Mouse (Mus musculus): ENCODE data around the gene Vsig10. TPM values are rescaled to one million over a fixed set of nuclear protein-coding genes. Genes with fewer than 3 reads are reported as not detected.

Vsig10 gene
- polyA plus RNA-seq, 1 experiment from 2014 or later = 14.2 TPM

- 0 out of 2 replicates have a peak, but pooled peaks cover 4% of the 10 kb centered on the region for H3K4me1 ChIP-seq
- H3K9me3 ChIP-seq (replicated peaks) = peaks cover 7% of the 10 kb centered on the region; the same call in 1 of the 2 replicates
- H3K27ac ChIP-seq = no peak overlapping the region
- H3K27me3 ChIP-seq = no peaks in the 10 kb centered on the region
- H3K4me3 ChIP-seq (replicated peaks) = no peak overlapping the region
- H3K4me2 ChIP-seq = no peak overlapping the region
- H3K9ac ChIP-seq = no peak overlapping the region
- WGBS = 79% methylated on average over 6 of the region's 6 CpGs
- no peaks in the 10 kb centered on the region for H3K36me3 ChIP-seq
- no peak for ATAC-seq (replicated peaks; ENCODE audit: low FRiP score)
Measured at GRCm38 (mm10) chr5:117397371-117397770, 78.5 kb downstream of the Vsig10 start.

GRCm38 (mm10) chr5:117398007-117398550 is 79.2 kb downstream of the Vsig10 start:
- Histone ChIP-seq H3K4me3 (replicated peaks) (no peak overlapping the region), H3K27me3 (no peaks in the 10 kb centered on the region), H3K9me3 (replicated peaks) (0 out of 2 replicates have a peak, but pooled peaks cover 2% of the 10 kb centered on the region), H3K4me1 (0 out of 2 replicates have a peak, but pooled peaks cover 4% of the 10 kb centered on the region), H3K36me3 (no peaks in the 10 kb centered on the region), H3K9ac (no peak overlapping the region; the same call in 1 of the 2 replicates), H3K4me2 (no peak overlapping the region), H3K27ac (no peak overlapping the region)
- ATAC-seq (replicated peaks; ENCODE audit: low FRiP score) = no peak
- WGBS = 30% methylated on average over 4 of the region's 5 CpGs

GRCm38 (mm10) chr5:117399281-117399680 is 80.4 kb downstream of the Vsig10 start:
- Histone ChIP-seq H3K27me3 (no peaks in the 10 kb centered on the region), H3K36me3 (no peaks in the 10 kb centered on the region), H3K9me3 (replicated peaks) (no peaks in the 10 kb centered on the region), H3K4me1 (0 out of 2 replicates have a peak, but pooled peaks cover 4% of the 10 kb centered on the region), H3K4me3 (replicated peaks) (no peak overlapping the region), H3K27ac (no peak overlapping the region), H3K9ac (no peak overlapping the region), H3K4me2 (no peak overlapping the region)
- WGBS = 77% methylated on average over 9 of the region's 9 CpGs
- ATAC-seq (replicated peaks; ENCODE audit: low FRiP score) = no peak

GRCm38 (mm10) chr5:117403609-117404008 is 84.7 kb downstream of the Vsig10 start:
- H3K4me1 ChIP-seq = no peaks in the 10 kb centered on the region
- no peak overlapping the region for H3K4me2 ChIP-seq
- no peak overlapping the region for H3K4me3 ChIP-seq (replicated peaks)
- H3K9me3 ChIP-seq (replicated peaks) = no peaks in the 10 kb centered on the region
- H3K36me3 ChIP-seq = no peaks in the 10 kb centered on the region
- no peak overlapping the region for H3K27ac ChIP-seq
- no peak overlapping the region for H3K9ac ChIP-seq
- H3K27me3 ChIP-seq = no peaks in the 10 kb centered on the region
- ATAC-seq (replicated peaks; ENCODE audit: low FRiP score) = no peak
- WGBS = 81% methylated on average over 8 of the region's 8 CpGs

Other genes with a start within 250 kb of the Vsig10 start
- 78.3 and 78.4 TPM in 2 replicates for gene Suds3, start 203.0 kb upstream of the Vsig10 start, polyA plus RNA-seq (2015; fragmentation: Nextera tagmentation; extraction: Ambion mirVana)
- gene Taok3, start 199.0 kb upstream of the Vsig10 start, polyA plus RNA-seq (2015; fragmentation: Nextera tagmentation; extraction: Ambion mirVana) = 16.8 and 17.1 TPM in 2 replicates
- 760 and 766 TPM in 2 replicates for gene Pebp1, start 31.5 kb upstream of the Vsig10 start, polyA plus RNA-seq (2015; fragmentation: Nextera tagmentation; extraction: Ambion mirVana)
- 67.7 and 69.5 TPM in 2 replicates for gene Wsb2, start 38.2 kb downstream of the Vsig10 start, polyA plus RNA-seq (2015; fragmentation: Nextera tagmentation; extraction: Ambion mirVana)
- 110 and 128 TPM in 2 replicates for gene Rfc5, start 70.0 kb downstream of the Vsig10 start, polyA plus RNA-seq (2015; fragmentation: Nextera tagmentation; extraction: Ambion mirVana)
- 0.67 and 0.73 TPM in 2 replicates for gene Ksr2, start 94.9 kb downstream of the Vsig10 start, polyA plus RNA-seq (2015; fragmentation: Nextera tagmentation; extraction: Ambion mirVana)